Mouse (Mus musculus): ENCODE measurements around the gene Ptrh2. TPM values are rescaled to one million over a fixed set of nuclear protein-coding genes. Genes with fewer than 3 reads are reported as not detected.
"Not testable (repeated sequence)": the region's sequence is repeated elsewhere in the genome, so short reads cannot be mapped to it uniquely, and the experiment has no call there.

Gene Ptrh2
- total RNA-seq, 4 experiments from 2014 or later = 5.9 to 7.0 (median 6.3) TPM

- no peak for DNase-seq (ENCODE audit: low spot score in 2 of 2)
Measured at GRCm38 (mm10) chr11:86725607-86726006, 41.8 kb downstream of the Ptrh2 start.

DNA sequence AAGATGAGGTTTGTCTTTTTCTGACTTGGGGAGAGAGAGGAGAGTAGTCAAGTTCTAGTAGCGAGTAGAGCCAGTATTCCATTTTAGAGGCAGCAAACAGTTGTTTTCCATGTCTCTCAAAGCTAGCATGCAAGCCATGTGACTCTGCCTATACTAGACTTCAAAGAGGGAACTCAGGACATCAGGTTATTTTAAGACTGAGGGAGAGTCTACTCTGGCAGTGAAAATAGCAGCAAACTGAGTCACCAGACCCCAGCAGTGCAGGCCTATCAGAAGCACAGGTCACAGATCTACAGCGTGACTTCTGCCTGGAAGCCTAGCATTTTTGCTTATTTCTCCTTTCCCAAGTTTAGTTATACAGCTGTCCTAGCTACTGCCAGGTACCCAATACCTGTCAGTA is 47.7 kb downstream of the Ptrh2 start:
- no peak for DNase-seq (ENCODE audit: low spot score in 2 of 2)

- no peak for DNase-seq (ENCODE audit: low spot score in 2 of 2)
Measured at GRCm38 (mm10) chr11:86734241-86734939, 50.6 kb downstream of the Ptrh2 start.

GRCm38 (mm10) chr11:86734993-86735392 is 51.2 kb downstream of the Ptrh2 start:
- DNase-seq (ENCODE audit: low spot score in 2 of 2) = no peak

- DNase-seq (ENCODE audit: low spot score in 2 of 2) = no peak
Measured at GRCm38 (mm10) chr11:86737301-86738000, 53.7 kb downstream of the Ptrh2 start.

DNA sequence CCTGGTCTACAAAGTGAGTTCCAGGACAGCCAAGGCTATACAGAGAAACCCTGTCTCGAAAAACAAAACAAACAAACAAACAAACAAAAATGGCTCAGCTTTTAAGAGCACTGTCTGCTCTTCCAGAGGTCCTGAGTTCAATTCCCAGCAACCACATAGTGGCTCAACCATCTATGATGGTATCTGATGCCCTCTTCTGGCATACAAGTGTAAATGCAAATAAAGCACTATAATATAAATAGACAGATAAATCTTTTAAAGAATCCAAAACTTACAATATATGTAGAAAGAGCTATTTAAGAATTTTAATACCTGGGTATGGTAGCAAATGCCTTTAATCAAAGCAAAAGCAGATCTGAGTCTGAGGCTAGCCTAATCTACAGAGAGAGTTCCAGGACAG is 54.5 kb downstream of the Ptrh2 start:
- DNase-seq (ENCODE audit: low spot score in 2 of 2) = not testable (repeated sequence)

DNA sequence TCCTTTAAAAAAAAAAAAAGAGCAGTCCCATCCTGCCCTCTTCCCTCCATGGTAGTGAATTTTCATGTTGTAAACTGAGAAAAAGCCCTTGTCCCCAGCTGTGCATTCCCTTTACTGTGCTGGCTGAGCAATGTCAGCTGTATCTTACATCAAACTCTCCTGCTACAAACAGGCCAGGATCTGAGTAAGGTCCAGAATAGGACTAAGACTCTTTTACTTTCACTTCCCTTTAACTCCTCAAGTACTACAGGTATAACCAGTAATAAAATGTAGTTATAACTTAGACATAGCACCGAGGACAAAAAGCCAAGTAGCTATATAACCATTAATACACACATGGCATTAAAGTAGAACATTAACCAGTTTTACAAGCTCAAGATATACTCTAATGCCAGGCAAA is 55.2 kb downstream of the Ptrh2 start:
- DNase-seq (ENCODE audit: low spot score in 2 of 2) = no peak

- no peak for DNase-seq (ENCODE audit: low spot score in 2 of 2)
Measured at GRCm38 (mm10) chr11:86739470-86739869, 55.7 kb downstream of the Ptrh2 start.

DNA sequence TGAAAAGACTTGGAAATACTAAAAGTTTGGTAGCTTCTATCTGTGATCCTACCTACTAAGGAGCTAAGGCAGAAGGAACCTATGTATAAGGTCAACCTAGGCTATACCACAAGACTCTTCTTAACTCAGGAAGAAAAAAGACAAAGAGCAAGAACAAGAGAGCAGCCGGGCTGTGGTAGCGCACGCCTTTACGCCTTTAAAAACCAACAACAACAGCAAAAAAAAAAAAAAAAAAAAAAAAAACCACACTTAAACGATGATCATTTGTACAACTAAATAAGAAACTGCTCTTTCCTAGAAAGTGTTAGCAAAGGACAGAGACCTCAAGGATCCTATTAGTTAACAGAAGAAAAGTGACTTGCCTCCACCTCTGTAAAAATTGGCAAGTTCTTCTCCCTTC is 57.7 kb downstream of the Ptrh2 start:
- no peak for DNase-seq (ENCODE audit: low spot score in 2 of 2)

Other genes starting within 250 kb of the Ptrh2 start
- 10 to 100 TPM; 42.7 to 48.1 (median 45.0) TPM for gene Rnft1, start 199.3 kb upstream of the Ptrh2 start, total RNA-seq (2022)
- gene Rps6kb1, start 139.2 kb upstream of the Ptrh2 start, total RNA-seq (2022) = 10 to 100 TPM; 17.3 to 27.4 (median 20.1) TPM
- gene Tubd1, start 139.0 kb upstream of the Ptrh2 start, total RNA-seq (2022) = 1 to 10 TPM; 6.3 to 7.1 (median 6.7) TPM
- gene Vmp1, start 149 bp upstream of the Ptrh2 start, total RNA-seq (2022) = 100 to 1,000 TPM in 1 of 4 experiments, 10 to 100 TPM in 3; 79.1 to 112 (median 82.8) TPM
- gene Cltc, start 73.6 kb downstream of the Ptrh2 start, total RNA-seq (2022) = 100 to 1,000 TPM; 106 to 149 (median 123) TPM
- 10 to 100 TPM; 11.7 to 15.0 (median 14.1) TPM for gene Dhx40, start 123.8 kb downstream of the Ptrh2 start, total RNA-seq (2022)

Measured in gastrocnemius, adult 8-10 months (tissue).